Mouse (Mus musculus) forebrain, embryonic 10.5 days (tissue): ENCODE data around the gene Mtmr2. TPM values are rescaled to one million over a fixed set of nuclear protein-coding genes. Genes with fewer than 3 reads are reported as not detected.

Experiments
- polyA plus RNA-seq: library from polyadenylated mRNA; unstranded; fragments of >200 nt; fragmentation: Nextera tagmentation; extraction: Ambion mirVana; gene quantifications from 2 replicates; pipeline ENCODE4 v1.2.1, GENCODE M21; 2016

Mtmr2 gene
- polyA plus RNA-seq, 1 experiment from 2014 or later: 77.7 TPM

Other genes starting within 250 kb of the Mtmr2 start
- 69.9 and 71.4 TPM in 2 replicates for gene Cep57, start 78.7 kb downstream of the Mtmr2 start, polyA plus RNA-seq
- 22.4 and 23.4 TPM in 2 replicates for gene Fam76b, start 79.3 kb downstream of the Mtmr2 start, polyA plus RNA-seq